Mouse (Mus musculus) limb, embryonic 11.5 days (tissue): ENCODE measurements around the gene Eif2d. TPM values are rescaled to one million over a fixed set of nuclear protein-coding genes. Genes with fewer than 3 reads are reported as not detected.

ENCODE experiments used
- ATAC-seq: fragments of 200-750 bp; cut with Nextera tagmentation; 2 replicates; pipeline ENCODE4 v1.8.0; 2017; ENCODE audit warnings: low read depth; ENCODE audit not compliant: insufficient number of reproducible peaks, low FRiP score, low TSS enrichment
- DNase-seq: peaks from one replicate; pipeline ENCODE4 v3.0.0-alpha.2; 2015; ENCODE audit warnings: low spot score
- H3K27ac ChIP-seq: fragments of 300-500 bp; sonication (generic); replicated peaks from 2 replicates; pipeline ENCODE4 v1.5.1; 2014; ENCODE audit warnings: low read depth, mild to moderate bottlenecking, low read length
- H3K27me3 ChIP-seq: fragments of 300-500 bp; sonication (generic); 2 replicates; pipeline ENCODE4 v1.6.1; 2014; ENCODE audit warnings: mild to moderate bottlenecking, low read length, mixed read lengths; ENCODE audit not compliant: control insufficient read depth, insufficient read depth
- H3K36me3 ChIP-seq: fragments of 300-500 bp; sonication (generic); 2 replicates; pipeline ENCODE4 v1.6.1; 2014; ENCODE audit warnings: mild to moderate bottlenecking, low read length, moderate library complexity, mixed read lengths; ENCODE audit not compliant: control insufficient read depth, insufficient read depth
- H3K4me1 ChIP-seq: fragments of 300-500 bp; sonication (generic); 2 replicates; pipeline ENCODE4 v1.6.1; 2014; ENCODE audit warnings: low read length, mixed read lengths; ENCODE audit not compliant: control insufficient read depth, insufficient read depth
- H3K4me2 ChIP-seq: fragments of 300-500 bp; sonication (generic); 2 replicates; pipeline ENCODE4 v1.6.1; 2014; ENCODE audit warnings: low read depth, mild to moderate bottlenecking, moderate library complexity; ENCODE audit not compliant: severe bottlenecking
- H3K4me3 ChIP-seq: fragments of 300-500 bp; sonication (generic); 2 replicates; pipeline ENCODE4 v1.5.1; 2014; ENCODE audit warnings: low read depth, low read length
- H3K9ac ChIP-seq: fragments of 300-500 bp; sonication (generic); 2 replicates; pipeline ENCODE4 v1.6.1; 2014; ENCODE audit warnings: mild to moderate bottlenecking, low read length
- H3K9me3 ChIP-seq: fragments of 300-500 bp; sonication (generic); 2 replicates; pipeline ENCODE4 v1.6.1; 2016; ENCODE audit warnings: low read length; ENCODE audit not compliant: control insufficient read depth
- WGBS: fragments of 180-500 bp; shearing (Covaris S2); extraction: QIAGEN DNeasy Blood & Tissue Kit; methylation state at CpG from one replicate; pipeline ENCODE4 v1.1.7; 2014; 5-methylcytosine and 5-hydroxymethylcytosine counted together
- polyA plus RNA-seq: library from polyadenylated mRNA; unstranded; fragments of >200 nt; fragmentation: Nextera tagmentation; extraction: Ambion mirVana; gene quantifications from 2 replicates; pipeline ENCODE4 v1.2.1, GENCODE M21; 2014

Eif2d gene
- polyA plus RNA-seq, 1 experiment from 2014 or later: 72.3 TPM

GRCm38 (mm10) chr1:131224848-131225471, 72.0 kb downstream of the Eif2d start:
- Histone ChIP-seq H3K27ac (no peak overlapping the region), H3K4me3 (no peak overlapping the region), H3K9me3 (no peaks in the 10 kb centered on the region), H3K4me1 (no peaks in the 10 kb centered on the region), H3K4me2 (no peak overlapping the region), H3K36me3 (no peaks in the 10 kb centered on the region), H3K9ac (no peak overlapping the region), H3K27me3 (no peaks in the 10 kb centered on the region)
- 74% methylated on average over 12 of the region's 12 CpGs for WGBS
- no peak for DNase-seq
- ATAC-seq: no peak

GRCm38 (mm10) chr1:131228225-131228624, 75.2 kb downstream of the Eif2d start:
- Histone ChIP-seq H3K27me3 (no peaks in the 10 kb centered on the region), H3K9me3 (no peaks in the 10 kb centered on the region), H3K9ac (no peak overlapping the region), H3K4me1 (no peaks in the 10 kb centered on the region), H3K4me2 (no peak overlapping the region), H3K36me3 (no peaks in the 10 kb centered on the region), H3K4me3 (no peak overlapping the region), H3K27ac (no peak overlapping the region)
- 55% methylated on average over 7 of the region's 7 CpGs for WGBS
- ATAC-seq: no peak
- no peak for DNase-seq

DNA sequence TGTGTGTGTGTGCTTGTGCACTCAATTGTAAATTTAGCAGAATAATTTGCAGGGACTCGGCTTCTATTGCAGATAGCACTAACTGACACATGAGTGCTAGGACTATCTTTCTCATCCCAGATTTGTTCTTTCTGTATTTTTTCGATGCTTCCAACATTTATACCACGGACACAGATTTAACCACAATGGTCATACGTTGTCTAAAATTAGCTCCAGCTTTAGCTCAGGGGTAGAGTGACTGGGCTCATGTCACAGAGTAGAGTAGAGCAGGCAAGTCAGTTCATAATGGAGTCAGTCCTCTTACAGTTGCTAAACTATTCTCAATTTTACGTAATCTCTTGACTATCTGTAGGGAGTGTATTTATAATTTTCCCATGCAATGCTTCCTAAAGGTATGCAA, 75.7 kb downstream of the Eif2d start:
- no peaks in the 10 kb centered on the region for H3K9me3 ChIP-seq
- 85% methylated on average over 5 of the region's 5 CpGs for WGBS
- H3K27me3 ChIP-seq: no peaks in the 10 kb centered on the region
- no peak overlapping the region for H3K4me2 ChIP-seq
- no peak overlapping the region for H3K4me3 ChIP-seq
- H3K36me3 ChIP-seq: no peaks in the 10 kb centered on the region
- ATAC-seq: no peak
- no peak for DNase-seq
- H3K9ac ChIP-seq: no peak overlapping the region
- H3K4me1 ChIP-seq: no peaks in the 10 kb centered on the region
- no peak overlapping the region for H3K27ac ChIP-seq

DNA sequence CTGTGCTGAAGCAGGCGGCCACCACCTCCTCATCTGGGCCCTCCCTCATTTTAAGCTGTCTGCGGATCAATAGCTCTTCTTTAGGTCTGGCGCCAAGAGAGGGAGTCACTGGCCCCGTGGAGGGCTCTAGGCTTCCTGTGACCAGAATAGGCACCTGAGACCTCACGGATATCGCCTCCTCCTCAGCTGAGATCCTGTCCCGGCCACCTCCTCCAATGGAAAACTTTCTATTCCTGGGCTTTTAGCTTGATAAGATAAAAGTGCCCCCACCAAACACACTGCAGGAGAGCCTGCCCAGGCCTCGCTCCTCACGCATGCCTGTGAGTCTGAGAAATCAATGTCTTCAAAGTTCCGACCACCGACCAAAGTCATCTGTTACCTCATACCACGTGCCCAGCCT, 80.5 kb downstream of the Eif2d start:
- Histone ChIP-seq H3K4me1 (no peaks in the 10 kb centered on the region), H3K36me3 (no peaks in the 10 kb centered on the region), H3K4me3 (no peak overlapping the region), H3K9me3 (no peaks in the 10 kb centered on the region), H3K27ac (no peak overlapping the region), H3K27me3 (no peaks in the 10 kb centered on the region), H3K4me2 (no peak overlapping the region), H3K9ac (no peak overlapping the region)
- ATAC-seq (no peak), DNase-seq (no peak)
- 55% methylated on average over 12 of the region's 12 CpGs for WGBS

GRCm38 (mm10) chr1:131236077-131236476, 83.1 kb downstream of the Eif2d start:
- no peaks in the 10 kb centered on the region for H3K4me1 ChIP-seq

More at GRCm38 (mm10) chr1:131236077-131236476, 83.1 kb downstream of the Eif2d start:
- 44% methylated on average over 7 of the region's 7 CpGs for WGBS
- Histone ChIP-seq H3K9me3 (no peaks in the 10 kb centered on the region), H3K9ac (no peak overlapping the region), H3K4me2 (no peak overlapping the region), H3K27me3 (peaks cover 4% of the 10 kb centered on the region; the same call in 1 of the 2 replicates), H3K36me3 (no peaks in the 10 kb centered on the region), H3K27ac (no peak overlapping the region), H3K4me3 (no peak overlapping the region)
- no peak for DNase-seq
- ATAC-seq: no peak

Other genes starting within 250 kb of the Eif2d start
- not detected in 2 replicates for gene Il20, start 241.7 kb upstream of the Eif2d start, polyA plus RNA-seq
- gene Il19, start 213.1 kb upstream of the Eif2d start, polyA plus RNA-seq: not detected in 2 replicates
- gene Il10, start 133.3 kb upstream of the Eif2d start, polyA plus RNA-seq: 0.24 TPM in 1 of 2 replicates, not detected in the other
- gene Mapkapk2, start 55.4 kb upstream of the Eif2d start, polyA plus RNA-seq: 43.5 and 47.6 TPM in 2 replicates
- 4.2 and 5.7 TPM in 2 replicates for gene Dyrk3, start 14.8 kb upstream of the Eif2d start, polyA plus RNA-seq
- gene Rassf5, start 92.1 kb downstream of the Eif2d start, polyA plus RNA-seq: 1.2 and 1.4 TPM in 2 replicates
- gene Ikbke, start 126.4 kb downstream of the Eif2d start, polyA plus RNA-seq: 1.0 and 1.5 TPM in 2 replicates